Mouse (Mus musculus): ENCODE data around the gene Tpra1. TPM values are rescaled to one million over a fixed set of nuclear protein-coding genes. Genes with fewer than 3 reads are reported as not detected.

The Tpra1 gene
- polyA plus RNA-seq, 1 experiment from 2014 or later: 45.4 TPM

Other genes starting within 250 kb of the Tpra1 start
- 9.0 and 11.2 TPM in 2 replicates for gene Mgll, start 177.8 kb upstream of the Tpra1 start, polyA plus RNA-seq (2015; fragmentation: Nextera tagmentation; extraction: Ambion mirVana)
- 32.0 and 32.3 TPM in 2 replicates for gene Abtb1, start 60.3 kb upstream of the Tpra1 start, polyA plus RNA-seq (2015; fragmentation: Nextera tagmentation; extraction: Ambion mirVana)
- 355 and 357 TPM in 2 replicates for gene Podxl2, start 27.2 kb upstream of the Tpra1 start, polyA plus RNA-seq (2015; fragmentation: Nextera tagmentation; extraction: Ambion mirVana)
- gene Mcm2, start 3.5 kb upstream of the Tpra1 start, polyA plus RNA-seq (2015; fragmentation: Nextera tagmentation; extraction: Ambion mirVana): 133 and 157 TPM in 2 replicates

Data from forebrain, embryonic 13.5 days (tissue).